Mouse (Mus musculus): ENCODE results near the gene Olfr520. TPM values are rescaled to one million over a fixed set of nuclear protein-coding genes. Genes with fewer than 3 reads are reported as not detected.

Gene Olfr520
- total and polyA plus RNA-seq, 2 experiments from 2014 or later = not detected

DNA sequence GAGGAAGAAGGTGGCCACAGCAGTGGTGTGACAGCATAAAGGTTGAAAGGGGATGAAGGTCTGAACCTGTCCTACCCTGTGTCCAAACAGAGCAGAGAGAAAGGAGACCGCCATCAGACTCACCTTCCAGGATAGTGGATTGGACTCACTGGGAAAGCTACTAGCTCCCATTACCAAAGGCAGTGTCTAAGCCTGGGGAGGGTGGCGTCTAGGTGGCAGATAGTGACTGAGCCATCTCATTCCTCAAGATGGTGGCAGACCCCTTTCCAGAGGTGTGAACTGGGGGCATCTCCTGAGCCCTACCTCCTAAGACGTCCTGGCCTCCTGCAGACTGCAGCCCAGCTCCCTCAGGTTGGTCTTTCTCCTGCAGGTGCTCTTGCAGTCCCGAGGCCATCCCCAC is 29.4 kb upstream of the Olfr520 start:
- TF ChIP-seq CTCF (IDR thresholded peaks at IDR 0.05; ENCODE audit: low read depth) (no peak), EP300 (IDR thresholded peaks at IDR 0.05; ENCODE audit: low read depth) (no peak)
- H3K9ac ChIP-seq (replicated peaks; ENCODE audit: low read depth, low read length) = no peak overlapping the region
- H3K36me3 ChIP-seq (replicated peaks; ENCODE audit: control insufficient read depth, insufficient read depth, low read length) = no peaks in the 10 kb centered on the region
- H3K4me3 ChIP-seq (ENCODE audit: low read depth, low read length) = no peak overlapping the region
- no peak overlapping the region for H3K4me2 ChIP-seq (ENCODE audit: low read depth, low read length)
- no peaks in the 10 kb centered on the region for H3K9me3 ChIP-seq (replicated peaks; ENCODE audit: control insufficient read depth, low read length)
- H3K27ac ChIP-seq (ENCODE audit: low read depth) = no peak overlapping the region
- no peaks in the 10 kb centered on the region for H3K4me1 ChIP-seq (ENCODE audit: control insufficient read depth, insufficient read depth)
- peaks cover 3% of the 10 kb centered on the region; the same call in 1 of the 2 replicates for H3K27me3 ChIP-seq (ENCODE audit: control insufficient read depth, insufficient read depth, low read length)
- 75% methylated on average over 4 of the region's 4 CpGs for WGBS
- DNase-seq (ENCODE audit: low spot score) = no peak
- ATAC-seq (ENCODE audit: insufficient read depth, low read depth) = no peak

DNA sequence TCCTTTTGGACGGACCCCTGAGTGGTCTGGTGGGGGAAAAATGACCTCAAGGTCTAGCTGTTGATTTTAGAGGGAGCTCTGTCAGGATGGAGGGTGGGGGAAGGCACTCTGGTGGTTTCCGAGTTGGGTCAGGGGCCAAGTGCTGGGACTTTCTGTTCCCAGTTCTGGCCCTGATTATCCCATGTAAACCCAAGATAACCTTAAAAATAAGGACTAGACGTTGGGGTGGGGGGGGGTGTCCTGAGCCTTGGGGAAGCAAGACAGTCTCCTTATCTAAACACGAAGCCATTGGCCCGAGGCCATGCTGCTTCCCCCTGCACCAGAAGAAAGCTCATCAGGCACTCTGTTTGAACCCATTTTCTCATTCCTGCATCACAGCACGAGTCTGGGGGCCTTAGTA is 27.9 kb upstream of the Olfr520 start:
- Histone ChIP-seq H3K4me2 (ENCODE audit: low read depth, low read length) (no peak overlapping the region), H3K27ac (ENCODE audit: low read depth) (no peak overlapping the region), H3K9me3 (replicated peaks; ENCODE audit: control insufficient read depth, low read length) (no peaks in the 10 kb centered on the region), H3K27me3 (ENCODE audit: control insufficient read depth, insufficient read depth, low read length) (peaks cover 3% of the 10 kb centered on the region; the same call in 1 of the 2 replicates), H3K36me3 (replicated peaks; ENCODE audit: control insufficient read depth, insufficient read depth, low read length) (no peaks in the 10 kb centered on the region), H3K4me3 (ENCODE audit: low read depth, low read length) (no peak overlapping the region), H3K9ac (replicated peaks; ENCODE audit: low read depth, low read length) (no peak overlapping the region), H3K4me1 (ENCODE audit: control insufficient read depth, insufficient read depth) (0 out of 2 replicates have a peak, but pooled peaks cover under 1% of the 10 kb centered on the region)
- no peak for ATAC-seq (ENCODE audit: insufficient read depth, low read depth)
- WGBS = 23% methylated on average over 6 of the region's 6 CpGs
- DNase-seq (ENCODE audit: low spot score) = no peak
- TF ChIP-seq EP300 (IDR thresholded peaks at IDR 0.05; ENCODE audit: low read depth) (no peak), CTCF (IDR thresholded peaks at IDR 0.05; ENCODE audit: low read depth) (no peak)

DNA sequence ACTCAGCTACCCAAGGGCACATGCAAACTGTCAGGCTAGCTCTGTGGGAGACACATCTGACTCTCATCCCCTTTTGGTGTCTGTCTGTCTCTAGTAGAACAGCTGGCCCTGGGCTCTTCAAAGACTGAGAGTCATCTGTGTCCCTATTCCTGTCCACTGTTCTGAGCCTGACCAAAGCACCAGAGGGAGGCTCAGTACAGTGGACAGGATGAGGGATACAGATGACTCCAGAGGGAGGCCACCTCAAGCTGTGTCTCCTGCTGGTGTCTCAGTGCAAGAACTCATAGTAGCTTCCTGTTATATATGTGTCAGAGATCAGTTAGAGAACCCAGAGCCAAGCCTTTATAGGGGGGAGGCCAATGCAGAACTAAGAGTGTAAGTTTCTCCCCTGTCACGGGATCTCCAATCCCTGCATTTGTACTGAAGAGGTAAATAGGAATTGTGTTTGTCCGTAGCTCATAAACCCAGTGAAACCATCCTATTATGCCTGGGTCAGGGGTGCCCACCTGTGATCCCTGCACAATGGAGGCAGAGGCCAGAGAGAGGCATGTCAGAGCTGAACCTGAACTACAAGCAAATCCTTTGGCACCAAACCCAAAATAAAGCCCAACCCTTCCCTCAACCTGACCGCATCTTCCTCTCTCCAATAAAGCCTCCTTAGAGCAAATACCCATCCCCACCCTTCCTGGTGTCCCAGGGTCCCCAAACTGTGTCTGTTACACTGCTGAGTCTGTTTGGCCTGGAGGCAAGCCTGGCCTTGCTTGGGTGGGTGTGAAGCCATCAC is 25.1 kb upstream of the Olfr520 start:
- 0 out of 2 replicates have a peak, but pooled peaks cover 7% of the 10 kb centered on the region for H3K4me1 ChIP-seq (ENCODE audit: control insufficient read depth, insufficient read depth)
- no peaks in the 10 kb centered on the region for H3K9me3 ChIP-seq (replicated peaks; ENCODE audit: control insufficient read depth, low read length)
- 73% methylated on average over 3 of the region's 3 CpGs for WGBS
- peak overlapping the region; percentile 37; the same call in 1 of the 2 replicates for H3K27ac ChIP-seq (ENCODE audit: low read depth)
- H3K4me2 ChIP-seq (ENCODE audit: low read depth, low read length) = peak overlapping the region; percentile 17; the same call in 1 of the 2 replicates
- no peaks in the 10 kb centered on the region for H3K36me3 ChIP-seq (replicated peaks; ENCODE audit: control insufficient read depth, insufficient read depth, low read length)
- DNase-seq (ENCODE audit: low spot score) = no peak
- ATAC-seq (ENCODE audit: insufficient read depth, low read depth) = peak; percentile 34; the same call in 1 of the 2 replicates
- peaks cover 12% of the 10 kb centered on the region; the same call in 1 of the 2 replicates for H3K27me3 ChIP-seq (ENCODE audit: control insufficient read depth, insufficient read depth, low read length)
- no peak for TF ChIP-seq CTCF (IDR thresholded peaks at IDR 0.05; ENCODE audit: low read depth)
- TF ChIP-seq EP300 (IDR thresholded peaks at IDR 0.05; ENCODE audit: low read depth) = no peak
- H3K4me3 ChIP-seq (ENCODE audit: low read depth, low read length) = no peak overlapping the region
- no peak overlapping the region for H3K9ac ChIP-seq (replicated peaks; ENCODE audit: low read depth, low read length)

DNA sequence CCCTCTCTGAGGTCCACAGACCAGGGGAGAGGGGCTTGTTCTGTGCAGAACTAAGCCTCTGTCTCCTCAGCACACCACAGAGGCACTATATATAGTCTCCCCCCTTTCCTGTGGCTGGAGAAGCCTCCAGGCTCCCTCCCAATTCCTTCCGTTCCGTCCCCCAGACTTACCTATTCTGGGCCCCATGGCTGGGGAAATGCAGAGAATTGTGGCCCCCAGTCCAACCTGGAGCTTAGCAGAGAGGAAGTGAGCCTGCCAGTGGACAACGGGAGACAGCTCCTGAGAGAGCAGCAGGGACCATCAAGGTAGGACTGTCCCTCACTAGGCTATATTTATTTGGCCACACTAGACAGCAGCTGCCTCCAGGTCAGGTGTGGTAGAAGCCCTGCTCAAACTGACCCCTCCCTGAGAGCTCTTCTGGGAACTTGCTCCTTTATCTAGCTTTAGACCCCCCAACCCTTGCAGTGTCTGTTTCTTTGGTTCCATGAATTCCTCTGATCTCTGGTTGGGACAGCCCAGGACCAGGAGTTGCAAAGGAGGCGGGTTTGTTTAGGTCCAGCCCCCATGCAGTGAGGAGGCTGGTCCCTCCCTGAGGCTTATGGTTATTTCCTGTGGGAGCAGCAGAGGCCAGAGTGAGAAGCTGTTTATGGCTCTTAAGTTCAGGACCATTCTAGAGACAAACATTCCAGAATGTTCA is 23.6 kb upstream of the Olfr520 start:
- Histone ChIP-seq H3K9me3 (replicated peaks; ENCODE audit: control insufficient read depth, low read length) (no peaks in the 10 kb centered on the region), H3K4me3 (ENCODE audit: low read depth, low read length) (peak overlapping the region; percentile 5; the same call in 1 of the 2 replicates), H3K27ac (ENCODE audit: low read depth) (peak overlapping the region; percentile 80), H3K36me3 (replicated peaks; ENCODE audit: control insufficient read depth, insufficient read depth, low read length) (no peaks in the 10 kb centered on the region), H3K27me3 (ENCODE audit: control insufficient read depth, insufficient read depth, low read length) (peaks cover 16% of the 10 kb centered on the region; the same call in 1 of the 2 replicates), H3K4me1 (ENCODE audit: control insufficient read depth, insufficient read depth) (0 out of 2 replicates have a peak, but pooled peaks cover 7% of the 10 kb centered on the region), H3K4me2 (ENCODE audit: low read depth, low read length) (peak overlapping the region; percentile 37), H3K9ac (replicated peaks; ENCODE audit: low read depth, low read length) (no peak overlapping the region)
- peak; percentile 49 for DNase-seq (ENCODE audit: low spot score)
- TF ChIP-seq EP300 (IDR thresholded peaks at IDR 0.05; ENCODE audit: low read depth) = no peak
- TF ChIP-seq CTCF (IDR thresholded peaks at IDR 0.05; ENCODE audit: low read depth) = no peak
- WGBS = 35% methylated on average over 4 of the region's 4 CpGs
- peak; percentile 71 for ATAC-seq (ENCODE audit: insufficient read depth, low read depth)

DNA sequence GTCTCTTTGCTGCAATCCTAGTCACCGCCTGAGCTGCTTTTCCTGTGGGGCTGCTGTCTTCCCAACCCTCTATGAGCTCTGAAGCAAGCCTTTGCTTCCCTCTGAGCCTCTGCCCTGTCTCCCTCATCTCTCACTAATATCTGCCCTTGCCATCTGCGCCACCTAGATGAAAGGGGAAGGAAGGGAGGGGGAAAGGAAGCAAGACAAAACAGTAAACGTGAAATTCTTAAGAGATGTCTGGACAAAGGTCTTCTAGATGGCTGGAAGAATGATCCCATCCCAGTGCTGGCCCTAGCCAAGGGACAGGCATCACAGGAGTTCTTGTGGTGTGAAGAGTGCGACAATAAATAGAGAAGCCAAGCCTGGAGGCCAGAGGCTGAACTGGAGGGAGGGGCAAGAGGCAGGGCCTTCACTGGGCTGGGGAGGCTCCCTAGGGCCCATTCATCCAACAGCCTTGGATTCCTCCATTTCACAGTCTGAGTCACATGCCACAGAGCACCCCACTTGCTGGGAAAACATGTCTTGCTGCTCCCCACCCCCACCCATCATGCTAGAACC is 23.0 kb upstream of the Olfr520 start:
- Histone ChIP-seq H3K4me1 (ENCODE audit: control insufficient read depth, insufficient read depth) (0 out of 2 replicates have a peak, but pooled peaks cover 7% of the 10 kb centered on the region), H3K4me3 (ENCODE audit: low read depth, low read length) (no peak overlapping the region), H3K9ac (replicated peaks; ENCODE audit: low read depth, low read length) (no peak overlapping the region), H3K36me3 (replicated peaks; ENCODE audit: control insufficient read depth, insufficient read depth, low read length) (no peaks in the 10 kb centered on the region), H3K9me3 (replicated peaks; ENCODE audit: control insufficient read depth, low read length) (no peaks in the 10 kb centered on the region), H3K27ac (ENCODE audit: low read depth) (peak overlapping the region; percentile 80), H3K27me3 (ENCODE audit: control insufficient read depth, insufficient read depth, low read length) (peaks cover 16% of the 10 kb centered on the region; the same call in 1 of the 2 replicates), H3K4me2 (ENCODE audit: low read depth, low read length) (no peak overlapping the region)
- 37% methylated on average over 4 of the region's 4 CpGs for WGBS
- no peak for TF ChIP-seq CTCF (IDR thresholded peaks at IDR 0.05; ENCODE audit: low read depth)
- peak; percentile 57; the same call in 1 of the 2 replicates for TF ChIP-seq EP300 (IDR thresholded peaks at IDR 0.05; ENCODE audit: low read depth)
- ATAC-seq (ENCODE audit: insufficient read depth, low read depth) (no peak), DNase-seq (ENCODE audit: low spot score) (no peak)

Measured in heart, postnatal 0 days (tissue).